Mouse (Mus musculus) liver, embryonic 12.5 days (tissue): ENCODE measurements around the gene Atp11a. TPM values are rescaled to one million over a fixed set of nuclear protein-coding genes. Genes with fewer than 3 reads are reported as not detected.

Experiments used
- ATAC-seq: fragments of 200-750 bp; cut with Nextera tagmentation; 2 replicates; pipeline ENCODE4 v1.8.0; 2017; ENCODE audit warnings: moderate number of reproducible peaks, mild to moderate bottlenecking, moderate library complexity
- H3K27ac ChIP-seq: fragments of 300-500 bp; sonication (generic); 2 replicates; pipeline ENCODE4 v1.5.1; 2016; ENCODE audit warnings: mild to moderate bottlenecking
- H3K27me3 ChIP-seq: fragments of 300-500 bp; sonication (generic); replicated peaks from 2 replicates; pipeline ENCODE4 v1.6.1; 2016; ENCODE audit warnings: mild to moderate bottlenecking, moderate library complexity
- H3K36me3 ChIP-seq: fragments of 300-500 bp; sonication (generic); 2 replicates; pipeline ENCODE4 v1.6.1; 2016; ENCODE audit warnings: mild to moderate bottlenecking, moderate library complexity
- H3K4me1 ChIP-seq: fragments of 300-500 bp; sonication (generic); 2 replicates; pipeline ENCODE4 v1.6.1; 2016
- H3K4me2 ChIP-seq: fragments of 300-500 bp; sonication (generic); 2 replicates; pipeline ENCODE4 v1.6.1; 2016; ENCODE audit warnings: mild to moderate bottlenecking, moderate library complexity
- H3K4me3 ChIP-seq: fragments of 300-500 bp; sonication (generic); 2 replicates; pipeline ENCODE4 v1.5.1; 2016; ENCODE audit warnings: mild to moderate bottlenecking, moderate library complexity
- H3K9ac ChIP-seq: fragments of 300-500 bp; sonication (generic); 2 replicates; pipeline ENCODE4 v1.6.1; 2016; ENCODE audit warnings: mild to moderate bottlenecking, moderate library complexity
- H3K9me3 ChIP-seq: fragments of 300-500 bp; sonication (generic); replicated peaks from 2 replicates; pipeline ENCODE4 v1.6.1; 2016; ENCODE audit warnings: mild to moderate bottlenecking, moderate library complexity
- WGBS: fragments of 180-500 bp; shearing (Covaris S2); methylation state at CpG from one replicate; pipeline ENCODE4 v1.1.7; 2016; ENCODE audit not compliant: insufficient replicate concordance; 5-methylcytosine and 5-hydroxymethylcytosine counted together
- polyA plus RNA-seq: library from polyadenylated mRNA; unstranded; fragments of >200 nt; fragmentation: Nextera tagmentation; extraction: Ambion mirVana; gene quantifications from 2 replicates; pipeline ENCODE4 v1.2.1, GENCODE M21; 2016

The Atp11a gene
- polyA plus RNA-seq, 1 experiment from 2014 or later, result 2.2 TPM

GRCm38 (mm10) chr8:12851241-12851640 lies 94.4 kb downstream of the Atp11a start:
- WGBS, result 72% methylated on average over 10 of the region's 10 CpGs
- no peak overlapping the region for H3K4me2 ChIP-seq
- no peak for ATAC-seq
- H3K27me3 ChIP-seq, result peaks cover 67% of the 10 kb centered on the region
- no peak overlapping the region for H3K9ac ChIP-seq
- H3K27ac ChIP-seq, result no peak overlapping the region
- H3K36me3 ChIP-seq, result peaks cover 7% of the 10 kb centered on the region; the same call in 1 of the 2 replicates
- no peaks in the 10 kb centered on the region for H3K9me3 ChIP-seq
- no peak overlapping the region for H3K4me3 ChIP-seq
- no peaks in the 10 kb centered on the region for H3K4me1 ChIP-seq

- WGBS, result 68% methylated on average over 15 of the region's 15 CpGs
- no peaks in the 10 kb centered on the region for H3K9me3 ChIP-seq
- peaks cover 65% of the 10 kb centered on the region for H3K27me3 ChIP-seq
- no peaks in the 10 kb centered on the region for H3K36me3 ChIP-seq
- H3K4me1 ChIP-seq, result no peaks in the 10 kb centered on the region
- H3K4me2 ChIP-seq, result no peak overlapping the region
- H3K9ac ChIP-seq, result no peak overlapping the region
- no peak for ATAC-seq
- no peak overlapping the region for H3K27ac ChIP-seq
- H3K4me3 ChIP-seq, result no peak overlapping the region
These were observed 99.2 kb downstream of the Atp11a start for GRCm38 (mm10) chr8:12856038-12856437.

- WGBS, result 82% methylated on average over 3 of the region's 3 CpGs
- Histone ChIP-seq H3K27ac (no peak overlapping the region), H3K9me3 (no peaks in the 10 kb centered on the region), H3K4me2 (no peak overlapping the region), H3K9ac (no peak overlapping the region), H3K4me3 (no peak overlapping the region), H3K27me3 (peaks cover 50% of the 10 kb centered on the region), H3K36me3 (no peaks in the 10 kb centered on the region), H3K4me1 (no peaks in the 10 kb centered on the region)
- ATAC-seq, result no peak
These were observed 106.2 kb downstream of the Atp11a start for GRCm38 (mm10) chr8:12863061-12863460.

- H3K36me3 ChIP-seq, result no peaks in the 10 kb centered on the region
- no peak overlapping the region for H3K4me3 ChIP-seq
- H3K27ac ChIP-seq, result no peak overlapping the region
- no peak for ATAC-seq
- no peaks in the 10 kb centered on the region for H3K9me3 ChIP-seq
- peaks cover 46% of the 10 kb centered on the region for H3K27me3 ChIP-seq
- H3K9ac ChIP-seq, result no peak overlapping the region
- WGBS, result 73% methylated on average over 14 of the region's 14 CpGs
- H3K4me1 ChIP-seq, result no peaks in the 10 kb centered on the region
- no peak overlapping the region for H3K4me2 ChIP-seq
These were observed 106.8 kb downstream of the Atp11a start for GRCm38 (mm10) chr8:12863608-12864007.

- WGBS, result 69% methylated on average over 6 of the region's 6 CpGs
- no peaks in the 10 kb centered on the region for H3K4me1 ChIP-seq
- no peak overlapping the region for H3K4me3 ChIP-seq
- no peak overlapping the region for H3K27ac ChIP-seq
- H3K4me2 ChIP-seq, result no peak overlapping the region
- H3K9me3 ChIP-seq, result no peaks in the 10 kb centered on the region
- no peak for ATAC-seq
- peaks cover 57% of the 10 kb centered on the region for H3K27me3 ChIP-seq
- no peaks in the 10 kb centered on the region for H3K36me3 ChIP-seq
- no peak overlapping the region for H3K9ac ChIP-seq
These were observed 109.0 kb downstream of the Atp11a start for GRCm38 (mm10) chr8:12865790-12866189.

- WGBS, result 59% methylated on average over 3 of the region's 3 CpGs
These were observed 112.8 kb downstream of the Atp11a start for GRCm38 (mm10) chr8:12869661-12870060.

GRCm38 (mm10) chr8:12870656-12871055 lies 113.8 kb downstream of the Atp11a start:
- no peaks in the 10 kb centered on the region for H3K9me3 ChIP-seq
- no peak overlapping the region for H3K9ac ChIP-seq
- H3K36me3 ChIP-seq, result no peaks in the 10 kb centered on the region
- no peak overlapping the region for H3K27ac ChIP-seq
- H3K4me1 ChIP-seq, result peaks cover 13% of the 10 kb centered on the region
- WGBS, result 79% methylated on average over 5 of the region's 5 CpGs
- peaks cover 78% of the 10 kb centered on the region for H3K27me3 ChIP-seq
- H3K4me3 ChIP-seq, result no peak overlapping the region
- no peak overlapping the region for H3K4me2 ChIP-seq
- ATAC-seq, result no peak

More at GRCm38 (mm10) chr8:12869661-12870060, 112.8 kb downstream of the Atp11a start:
- no peak overlapping the region for H3K4me2 ChIP-seq
- no peaks in the 10 kb centered on the region for H3K9me3 ChIP-seq
- ATAC-seq, result no peak
- H3K27me3 ChIP-seq, result peaks cover 78% of the 10 kb centered on the region
- H3K9ac ChIP-seq, result no peak overlapping the region
- H3K27ac ChIP-seq, result no peak overlapping the region
- H3K36me3 ChIP-seq, result no peaks in the 10 kb centered on the region
- H3K4me3 ChIP-seq, result no peak overlapping the region
- H3K4me1 ChIP-seq, result peaks cover 13% of the 10 kb centered on the region

- H3K4me1 ChIP-seq, result peaks cover 13% of the 10 kb centered on the region
- H3K9ac ChIP-seq, result no peak overlapping the region
- H3K4me2 ChIP-seq, result no peak overlapping the region
- no peak overlapping the region for H3K27ac ChIP-seq
- H3K4me3 ChIP-seq, result no peak overlapping the region
- no peaks in the 10 kb centered on the region for H3K36me3 ChIP-seq
- H3K27me3 ChIP-seq, result peaks cover 84% of the 10 kb centered on the region
- 21% methylated on average over 5 of the region's 5 CpGs for WGBS
- no peak for ATAC-seq
- no peaks in the 10 kb centered on the region for H3K9me3 ChIP-seq
These were observed 114.6 kb downstream of the Atp11a start for GRCm38 (mm10) chr8:12871461-12871860.

GRCm38 (mm10) chr8:12872983-12873356 lies 116.2 kb downstream of the Atp11a start:
- Histone ChIP-seq H3K4me2 (peak overlapping the region; percentile 81), H3K36me3 (no peaks in the 10 kb centered on the region), H3K9me3 (no peaks in the 10 kb centered on the region), H3K27me3 (peaks cover 86% of the 10 kb centered on the region), H3K9ac (peak overlapping the region; percentile 57; the same call in 1 of the 2 replicates), H3K4me3 (peak overlapping the region; percentile 59), H3K27ac (no peak overlapping the region), H3K4me1 (peaks cover 13% of the 10 kb centered on the region)
- ATAC-seq, result 0 out of 2 replicates have a peak, but pooled peaks have one; percentile 11
- WGBS, result 9% methylated on average over 8 of the region's 9 CpGs

- 1% methylated on average over 25 of the region's 30 CpGs for WGBS
- no peak within 1 kb of the TSS for H3K27ac ChIP-seq
- peak within 1 kb of the TSS; percentile 57; the same call in 1 of the 2 replicates for H3K9ac ChIP-seq
- peak; percentile 50 for ATAC-seq
- H3K9me3 ChIP-seq, result no peaks in the 10 kb centered on the region
- H3K27me3 ChIP-seq, result peaks cover 87% of the 10 kb centered on the region
- peak within 1 kb of the TSS; percentile 81 for H3K4me2 ChIP-seq
- H3K4me3 ChIP-seq, result peak within 1 kb of the TSS; percentile 59
- H3K36me3 ChIP-seq, result no peaks in the 10 kb centered on the region
- peaks cover 13% of the 10 kb centered on the region for H3K4me1 ChIP-seq
These were observed 116.7 kb downstream of the Atp11a start, which contains the start of gene Mcf2l for GRCm38 (mm10) chr8:12873357-12874046. Gene Mcf2l, plus strand, starts transcription at chr8:12873806.

GRCm38 (mm10) chr8:12874194-12874791 lies 117.5 kb downstream of the Atp11a start:
- Histone ChIP-seq H3K27me3 (peaks cover 84% of the 10 kb centered on the region), H3K36me3 (no peaks in the 10 kb centered on the region), H3K4me1 (peaks cover 13% of the 10 kb centered on the region), H3K4me3 (peak overlapping the region; percentile 59), H3K9me3 (no peaks in the 10 kb centered on the region), H3K9ac (0 out of 2 replicates have a peak overlapping the region, but pooled peaks have one; percentile 57), H3K27ac (no peak overlapping the region), H3K4me2 (peak overlapping the region; percentile 81)
- no peak for ATAC-seq
- WGBS, result 32% methylated on average over 8 of the region's 8 CpGs

GRCm38 (mm10) chr8:12874971-12875370 lies 118.2 kb downstream of the Atp11a start:
- Histone ChIP-seq H3K9ac (no peak overlapping the region), H3K9me3 (no peaks in the 10 kb centered on the region), H3K27ac (no peak overlapping the region), H3K4me2 (no peak overlapping the region), H3K4me1 (peaks cover 13% of the 10 kb centered on the region), H3K27me3 (peaks cover 84% of the 10 kb centered on the region), H3K4me3 (no peak overlapping the region), H3K36me3 (no peaks in the 10 kb centered on the region)
- 51% methylated on average over 4 of the region's 4 CpGs for WGBS
- ATAC-seq, result no peak
